Mouse (Mus musculus): Measurements from ENCODE around the gene Gm5431. TPM values are rescaled to one million over a fixed set of nuclear protein-coding genes. Genes with fewer than 3 reads are reported as not detected.

The Gm5431 gene
- polyA plus RNA-seq, 1 experiment from 2014 or later = 0.14 TPM

DNA sequence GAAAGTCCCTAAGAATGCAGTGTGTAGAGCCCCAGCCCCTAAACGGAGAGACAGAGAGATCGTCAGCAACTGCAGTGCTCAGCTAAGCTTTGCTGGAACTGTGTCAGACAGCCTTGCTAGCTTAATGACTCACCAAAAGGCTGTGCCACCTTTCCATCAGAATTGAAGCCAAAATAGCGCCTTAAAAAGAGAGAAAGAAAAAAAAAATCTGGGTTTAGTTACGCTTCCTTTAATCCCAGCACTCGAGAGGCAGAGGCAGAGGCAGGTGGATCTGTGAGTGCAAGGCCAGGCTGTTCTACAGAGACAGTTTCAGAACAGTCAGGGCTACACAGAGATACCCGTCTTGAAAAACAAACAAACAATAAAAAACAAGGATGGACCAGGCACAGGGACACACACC, 57.7 kb downstream of the Gm5431 start:
- Histone ChIP-seq H3K4me1 (no peaks in the 10 kb centered on the region), H3K27me3 (replicated peaks; ENCODE audit: low read depth, poor library complexity, severe bottlenecking) (peaks cover 48% of the 10 kb centered on the region), H3K4me3 (no peak overlapping the region), H3K36me3 (replicated peaks) (no peaks in the 10 kb centered on the region), H3K27ac (replicated peaks) (no peak overlapping the region), H3K9me3 (no peaks in the 10 kb centered on the region)
- 59% methylated on average over 6 of the region's 6 CpGs for WGBS
- DNase-seq (ENCODE audit: low spot score) = no peak

DNA sequence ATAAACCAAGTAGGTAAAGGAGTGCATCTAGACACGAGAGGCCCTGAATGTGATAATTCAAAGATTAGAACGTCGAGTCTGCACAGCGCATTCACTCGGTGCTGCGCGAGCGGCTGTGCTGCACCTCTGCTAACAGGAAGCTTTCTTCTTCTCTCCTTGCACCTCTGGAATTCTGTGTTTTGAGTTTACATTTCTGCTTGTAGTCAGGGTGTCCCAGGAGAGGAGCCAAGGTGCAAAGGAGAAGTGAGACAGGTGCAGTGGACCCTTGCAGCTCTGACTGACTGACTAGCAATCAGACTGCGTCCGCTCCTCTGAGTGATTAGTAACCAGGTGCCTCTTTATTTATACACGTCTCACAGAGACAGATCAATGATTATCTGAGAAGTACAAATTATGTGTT, 58.8 kb downstream of the Gm5431 start:
- peaks cover 48% of the 10 kb centered on the region for H3K27me3 ChIP-seq (replicated peaks; ENCODE audit: low read depth, poor library complexity, severe bottlenecking)
- peaks cover 6% of the 10 kb centered on the region for H3K4me1 ChIP-seq
- DNase-seq (ENCODE audit: low spot score) = no peak
- no peaks in the 10 kb centered on the region for H3K36me3 ChIP-seq (replicated peaks)
- no peak overlapping the region for H3K27ac ChIP-seq (replicated peaks)
- no peaks in the 10 kb centered on the region for H3K9me3 ChIP-seq
- 86% methylated on average over 11 of the region's 11 CpGs for WGBS
- no peak overlapping the region for H3K4me3 ChIP-seq

DNA sequence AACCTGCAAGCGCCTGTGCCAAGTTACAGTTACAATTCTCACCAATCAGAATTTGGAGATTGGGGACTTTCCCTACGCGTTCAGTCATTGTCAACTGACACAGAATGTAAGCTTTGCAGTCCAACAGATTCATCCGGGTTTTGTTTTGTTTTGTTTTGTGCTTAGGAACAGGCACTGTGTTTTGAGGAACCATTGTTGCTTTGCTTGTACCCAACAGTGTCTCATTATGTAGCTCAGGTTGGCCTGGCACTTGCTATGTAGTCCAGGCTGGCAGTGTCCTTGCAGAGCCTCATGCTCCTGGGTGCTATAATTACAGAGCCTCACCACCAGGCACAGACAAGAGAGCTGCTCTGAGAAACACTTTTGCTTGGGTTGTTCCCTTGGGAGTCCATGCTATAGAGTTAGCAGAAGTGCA, 59.6 kb downstream of the Gm5431 start:
- DNase-seq (ENCODE audit: low spot score) = no peak
- H3K9me3 ChIP-seq = no peaks in the 10 kb centered on the region
- H3K27ac ChIP-seq (replicated peaks) = no peak overlapping the region
- H3K27me3 ChIP-seq (replicated peaks; ENCODE audit: low read depth, poor library complexity, severe bottlenecking) = peaks cover 51% of the 10 kb centered on the region
- no peaks in the 10 kb centered on the region for H3K36me3 ChIP-seq (replicated peaks)
- no peak overlapping the region for H3K4me3 ChIP-seq
- H3K4me1 ChIP-seq = peaks cover 11% of the 10 kb centered on the region
- WGBS = 83% methylated on average over 4 of the region's 4 CpGs

DNA sequence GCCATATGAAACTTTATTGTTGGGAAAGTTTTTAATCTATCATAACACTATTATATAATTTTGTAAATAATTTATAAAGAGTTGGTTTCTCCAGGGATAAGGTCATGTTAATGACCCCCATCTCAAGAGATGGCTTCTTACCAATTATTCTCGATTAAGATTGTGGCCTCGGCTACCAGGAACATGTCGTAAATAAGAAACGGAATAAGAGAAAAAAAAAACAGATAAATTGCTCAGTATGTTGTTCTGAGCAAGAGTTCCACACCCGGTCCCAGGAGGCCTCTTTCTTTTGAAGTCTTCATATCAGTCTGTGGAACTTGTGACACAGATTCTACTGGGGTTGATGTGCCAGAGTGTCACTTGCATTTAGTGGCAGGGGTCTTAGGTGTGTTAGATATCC, 60.8 kb downstream of the Gm5431 start:
- peaks cover 17% of the 10 kb centered on the region for H3K4me1 ChIP-seq
- peaks cover 62% of the 10 kb centered on the region for H3K27me3 ChIP-seq (replicated peaks; ENCODE audit: low read depth, poor library complexity, severe bottlenecking)
- 89% methylated on average over 5 of the region's 5 CpGs for WGBS
- no peak overlapping the region for H3K27ac ChIP-seq (replicated peaks)
- DNase-seq (ENCODE audit: low spot score) = no peak
- no peaks in the 10 kb centered on the region for H3K9me3 ChIP-seq
- no peaks in the 10 kb centered on the region for H3K36me3 ChIP-seq (replicated peaks)
- H3K4me3 ChIP-seq = no peak overlapping the region

DNA sequence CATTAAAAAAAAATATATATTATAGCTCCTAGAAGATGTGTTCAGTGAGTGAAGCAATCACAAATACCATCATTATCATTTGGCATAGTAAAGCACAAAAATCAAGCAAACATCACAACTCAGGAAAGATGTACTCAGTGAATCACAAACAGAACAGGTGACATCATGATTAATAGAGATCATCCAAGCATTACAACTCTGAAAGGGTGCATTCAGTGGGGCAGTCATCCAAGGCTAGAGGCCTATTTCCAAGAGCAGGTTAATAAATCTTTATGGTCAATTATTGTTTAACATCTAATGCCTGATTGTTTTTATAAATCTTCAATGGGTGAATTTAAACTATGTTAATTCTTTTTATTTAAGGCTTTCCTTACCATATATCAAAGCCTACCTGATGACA, 61.2 kb downstream of the Gm5431 start:
- H3K27ac ChIP-seq (replicated peaks) = no peak overlapping the region
- no peaks in the 10 kb centered on the region for H3K36me3 ChIP-seq (replicated peaks)
- no peak for DNase-seq (ENCODE audit: low spot score)
- no peaks in the 10 kb centered on the region for H3K9me3 ChIP-seq
- no peak overlapping the region for H3K4me3 ChIP-seq
- peaks cover 66% of the 10 kb centered on the region for H3K27me3 ChIP-seq (replicated peaks; ENCODE audit: low read depth, poor library complexity, severe bottlenecking)
- H3K4me1 ChIP-seq = peaks cover 17% of the 10 kb centered on the region

DNA sequence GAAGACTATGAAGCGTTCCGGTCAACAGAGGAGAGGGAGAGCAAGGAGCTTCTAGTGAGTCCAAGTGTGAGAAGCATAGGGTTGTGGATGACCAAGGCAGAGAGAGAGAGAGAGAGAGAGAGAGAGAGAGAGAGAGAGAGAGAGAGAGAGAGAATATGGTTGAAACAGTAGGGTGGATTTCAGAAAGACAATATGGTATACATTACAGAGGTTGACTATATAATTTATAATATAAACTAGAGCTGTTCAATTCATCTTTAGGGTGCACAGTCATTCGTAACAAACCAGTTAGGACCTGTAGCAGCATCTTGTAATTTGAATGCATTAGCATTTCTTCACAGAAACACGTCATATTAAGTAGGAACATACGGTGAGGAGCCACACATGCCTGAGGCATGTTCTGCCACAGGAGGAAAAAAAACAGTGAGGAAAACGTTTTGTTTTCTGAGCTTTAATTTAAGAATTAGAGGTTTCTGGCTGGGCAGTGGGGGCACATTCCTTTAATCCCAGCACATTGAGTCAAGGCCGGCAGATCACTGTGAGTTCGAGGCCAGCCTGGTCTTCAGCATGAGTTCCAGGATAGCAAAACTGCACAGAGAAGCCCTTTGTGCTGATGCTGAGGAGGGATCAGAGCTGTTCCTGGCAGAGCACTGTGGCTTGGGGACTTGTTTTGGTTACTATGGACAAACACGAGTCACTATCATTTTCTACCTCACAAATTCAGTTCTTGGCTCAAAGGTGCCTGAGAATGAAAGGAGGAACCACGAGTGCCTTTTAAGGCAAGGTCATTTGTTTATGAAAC, 62.9 kb downstream of the Gm5431 start:
- Histone ChIP-seq H3K27me3 (replicated peaks; ENCODE audit: low read depth, poor library complexity, severe bottlenecking) (peaks cover 66% of the 10 kb centered on the region), H3K27ac (replicated peaks) (no peak overlapping the region), H3K36me3 (replicated peaks) (no peaks in the 10 kb centered on the region), H3K4me1 (peaks cover 17% of the 10 kb centered on the region), H3K4me3 (peak overlapping the region; percentile 87), H3K9me3 (no peaks in the 10 kb centered on the region)
- 64% methylated on average over 10 of the region's 10 CpGs for WGBS
- no peak for DNase-seq (ENCODE audit: low spot score)

DNA sequence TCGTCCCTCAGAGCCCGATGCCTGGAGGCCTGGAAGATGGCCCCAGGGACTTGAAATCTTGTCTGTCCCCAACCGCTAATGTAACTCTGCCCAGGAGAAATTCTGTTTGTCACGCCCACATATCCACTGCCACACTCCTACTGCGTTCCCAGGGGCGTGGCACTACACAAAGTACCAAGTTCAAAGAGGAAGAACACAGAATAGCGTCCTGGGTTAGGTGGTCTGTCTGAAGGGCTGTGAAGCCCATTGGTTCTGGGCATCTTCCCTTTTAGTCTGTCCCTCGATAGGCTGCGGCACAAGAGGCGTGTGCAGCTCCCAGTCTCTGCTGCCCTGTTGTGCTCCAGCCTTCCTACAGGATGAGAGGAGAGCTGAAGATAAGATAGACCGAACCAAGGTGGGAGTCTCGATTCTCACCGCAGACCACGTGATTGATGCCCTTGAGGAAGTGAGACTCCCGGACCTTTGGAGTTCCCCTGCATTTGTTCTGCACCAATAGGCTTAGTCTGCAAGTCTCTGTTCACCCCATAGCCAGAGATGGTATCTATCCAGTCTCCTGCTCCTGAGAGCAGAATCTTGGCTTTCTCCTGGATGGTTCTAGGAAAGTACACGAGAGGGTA, 63.7 kb downstream of the Gm5431 start:
- peak overlapping the region; percentile 87 for H3K4me3 ChIP-seq
- peaks cover 65% of the 10 kb centered on the region for H3K27me3 ChIP-seq (replicated peaks; ENCODE audit: low read depth, poor library complexity, severe bottlenecking)
- no peaks in the 10 kb centered on the region for H3K9me3 ChIP-seq
- peaks cover 17% of the 10 kb centered on the region for H3K4me1 ChIP-seq
- no peak overlapping the region for H3K27ac ChIP-seq (replicated peaks)
- peak; percentile 43 for DNase-seq (ENCODE audit: low spot score)
- 4% methylated on average over 16 of the region's 16 CpGs for WGBS
- no peaks in the 10 kb centered on the region for H3K36me3 ChIP-seq (replicated peaks)

Other genes with a start within 250 kb of the Gm5431 start
- 838 and 844 TPM in 2 replicates for gene Rack1, start 101.9 kb downstream of the Gm5431 start, polyA plus RNA-seq (2016; fragmentation: Nextera tagmentation; extraction: Ambion mirVana)
- 4.2 and 4.6 TPM in 2 replicates for gene Trim41, start 84.9 kb downstream of the Gm5431 start, polyA plus RNA-seq (2016; fragmentation: Nextera tagmentation; extraction: Ambion mirVana)
- 0.14 and 0.16 TPM in 2 replicates for gene Trim7, start 76.1 kb downstream of the Gm5431 start, polyA plus RNA-seq (2016; fragmentation: Nextera tagmentation; extraction: Ambion mirVana)
- 3.0 and 5.7 TPM in 2 replicates for gene Gm12184, start 75.6 kb downstream of the Gm5431 start, polyA plus RNA-seq (2016; fragmentation: Nextera tagmentation; extraction: Ambion mirVana)
- gene Irgm1, start 30.5 kb downstream of the Gm5431 start, polyA plus RNA-seq (2016; fragmentation: Nextera tagmentation; extraction: Ambion mirVana) = 1.1 TPM in 2 replicates
- gene Psme2b, start 44.0 kb upstream of the Gm5431 start, polyA plus RNA-seq (2016; fragmentation: Nextera tagmentation; extraction: Ambion mirVana) = 1.7 and 1.8 TPM in 2 replicates
- not detected in 2 replicates for gene Olfr56, start 76.7 kb upstream of the Gm5431 start, polyA plus RNA-seq (2016; fragmentation: Nextera tagmentation; extraction: Ambion mirVana)
- gene 9930111J21Rik1, start 77.2 kb upstream of the Gm5431 start, polyA plus RNA-seq (2016; fragmentation: Nextera tagmentation; extraction: Ambion mirVana) = 0.26 and 0.30 TPM in 2 replicates
- gene Gm12185, start 90.0 kb upstream of the Gm5431 start, polyA plus RNA-seq (2016; fragmentation: Nextera tagmentation; extraction: Ambion mirVana) = not detected in 2 replicates
- gene Tgtp1, start 92.0 kb upstream of the Gm5431 start, polyA plus RNA-seq (2016; fragmentation: Nextera tagmentation; extraction: Ambion mirVana) = not detected in 2 replicates
- 0.16 and 0.20 TPM in 2 replicates for gene 9930111J21Rik2, start 149.0 kb upstream of the Gm5431 start, polyA plus RNA-seq (2016; fragmentation: Nextera tagmentation; extraction: Ambion mirVana)
- gene Tgtp2, start 162.0 kb upstream of the Gm5431 start, polyA plus RNA-seq (2016; fragmentation: Nextera tagmentation; extraction: Ambion mirVana) = not detected in 2 replicates
- gene Ifi47, start 174.4 kb upstream of the Gm5431 start, polyA plus RNA-seq (2016; fragmentation: Nextera tagmentation; extraction: Ambion mirVana) = 0.18 and 0.19 TPM in 2 replicates
- not detected in 2 replicates for gene Olfr1396, start 212.7 kb upstream of the Gm5431 start, polyA plus RNA-seq (2016; fragmentation: Nextera tagmentation; extraction: Ambion mirVana)
- not detected in 2 replicates for gene Olfr1395, start 240.1 kb upstream of the Gm5431 start, polyA plus RNA-seq (2016; fragmentation: Nextera tagmentation; extraction: Ambion mirVana)

All from embryonic facial prominence, embryonic 10.5 days (tissue).